Mouse (Mus musculus): ENCODE measurements around the gene Nt5e.
A peak's percentile ranks its signal among the peaks of the same experiment; 100 is the strongest.

Nt5e gene

GRCm38 (mm10) chr9:88394852-88395251, 67.9 kb downstream of the Nt5e start:
- peak in 1 of 2 experiments; percentile 9 for DNase-seq

DNA sequence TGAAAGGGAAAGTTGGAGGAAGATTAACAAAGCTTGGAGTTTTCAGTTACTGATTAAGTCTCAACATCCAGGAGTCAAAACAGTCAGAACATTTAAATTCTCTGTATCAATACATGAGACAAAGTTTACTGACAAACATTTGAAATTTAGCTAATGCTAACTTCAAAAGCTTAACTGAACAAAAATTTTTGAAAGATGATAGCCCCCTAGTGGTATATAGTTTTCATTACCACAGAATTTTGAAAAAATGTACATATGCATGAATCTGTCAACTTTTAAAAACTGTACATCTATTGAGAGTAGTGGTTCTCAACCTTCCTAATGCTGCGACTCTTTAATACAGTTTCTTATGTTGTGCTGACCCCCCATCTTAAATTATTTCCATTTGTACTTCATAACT, 71.5 kb downstream of the Nt5e start:
- no peak for DNase-seq

- no peak for DNase-seq
Observed at GRCm38 (mm10) chr9:88404088-88404487, 77.1 kb downstream of the Nt5e start.

DNA sequence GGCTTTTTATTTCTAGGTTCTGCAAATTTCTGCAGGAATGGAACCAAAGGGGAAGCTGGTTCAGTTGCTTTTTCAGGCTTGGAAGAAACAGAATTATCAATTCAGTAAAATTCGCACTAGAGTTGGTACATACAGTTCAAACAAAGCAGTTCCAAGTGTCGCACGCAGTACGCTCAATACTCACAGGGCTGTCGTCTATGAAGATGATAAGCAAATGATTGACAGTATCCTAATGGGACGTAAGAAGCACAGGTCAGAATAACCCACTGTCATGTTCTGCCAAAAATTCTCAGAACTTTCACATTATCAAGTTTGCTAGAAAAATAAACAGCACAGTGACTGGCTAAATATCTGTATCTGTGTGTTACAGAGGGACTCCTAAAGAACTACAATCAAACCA, 77.5 kb downstream of the Nt5e start:
- no peak for DNase-seq

DNA sequence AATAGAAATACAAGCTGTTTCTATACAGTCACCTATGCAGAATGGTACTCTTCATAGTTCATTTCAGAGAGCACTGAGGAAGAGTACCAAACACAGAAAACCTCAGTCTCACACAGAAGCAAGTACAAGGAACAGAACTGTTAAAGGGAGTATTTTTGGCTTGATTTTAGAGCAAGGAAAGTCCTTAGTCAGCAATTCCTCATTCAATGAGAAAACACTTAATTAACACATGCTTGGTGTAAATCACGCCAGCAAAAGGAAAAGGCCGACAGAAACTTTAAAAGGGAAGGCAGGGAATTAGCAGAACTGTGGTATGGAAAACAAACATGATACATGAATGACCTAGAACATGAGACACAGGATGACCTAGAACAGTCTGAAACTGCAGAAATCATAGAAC, 83.0 kb downstream of the Nt5e start:
- DNase-seq: no peak

- no peak for DNase-seq
Observed at GRCm38 (mm10) chr9:88416752-88417151, 89.8 kb downstream of the Nt5e start.
